Mouse (Mus musculus): ENCODE data around the gene Krt34. TPM values are rescaled to one million over a fixed set of nuclear protein-coding genes. Genes with fewer than 3 reads are reported as not detected.

Gene Krt34
- polyA plus RNA-seq, 2 experiments, result 0.11 TPM; not detected in 1

DNA sequence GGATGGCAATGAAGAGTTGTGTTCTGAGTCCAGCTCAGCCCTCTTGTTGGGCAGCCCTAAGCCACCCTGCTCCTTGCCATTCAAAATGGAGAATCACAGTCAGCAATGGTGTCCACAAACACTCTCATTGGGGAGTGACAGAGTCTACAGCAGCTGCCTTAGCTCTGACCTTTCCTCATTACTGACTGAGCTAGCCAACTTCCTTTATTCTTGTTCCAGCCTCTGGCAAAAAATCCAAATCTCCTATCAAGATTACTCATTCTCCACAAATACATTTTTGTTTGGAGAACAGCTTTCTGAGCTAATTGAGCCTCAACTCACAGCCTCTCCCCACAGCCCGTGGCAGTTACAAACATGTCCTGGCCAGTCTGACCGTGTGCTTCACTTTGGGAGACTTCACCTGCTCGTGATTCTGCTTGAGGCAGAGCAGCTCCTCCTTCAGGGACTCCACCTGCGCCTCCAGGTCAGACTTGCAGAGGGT lies 27.6 kb downstream of the Krt34 start:
- Histone ChIP-seq H3K4me1 (ENCODE audit: control insufficient read depth, insufficient read depth, low read length) (no peaks in the 10 kb centered on the region), H3K27me3 (ENCODE audit: control insufficient read depth, insufficient read depth, low read length) (no peaks in the 10 kb centered on the region), H3K27ac (replicated peaks; ENCODE audit: low read depth, low read length) (no peak overlapping the region), H3K9ac (ENCODE audit: low read depth, low read length, severe bottlenecking) (no peak overlapping the region), H3K9me3 (ENCODE audit: control insufficient read depth, low read length) (no peaks in the 10 kb centered on the region), H3K4me3 (replicated peaks; ENCODE audit: low read length) (no peak overlapping the region), H3K4me2 (replicated peaks; ENCODE audit: low read depth, low read length, severe bottlenecking) (no peak overlapping the region), H3K36me3 (ENCODE audit: control insufficient read depth, insufficient read depth, low read length) (no peaks in the 10 kb centered on the region)
- TF ChIP-seq POLR2A (IDR thresholded peaks at IDR 0.05; ENCODE audit: borderline replicate concordance, extremely low read depth, insufficient read depth, insufficient read length), result no peak
- 65% methylated on average over 4 of the region's 4 CpGs for WGBS
- no peak for ATAC-seq (ENCODE audit: low FRiP score, low read depth)
- DNase-seq (ENCODE audit: low spot score), result no peak

- Histone ChIP-seq H3K9ac (ENCODE audit: low read depth, low read length, severe bottlenecking) (no peak overlapping the region), H3K27me3 (ENCODE audit: control insufficient read depth, insufficient read depth, low read length) (no peaks in the 10 kb centered on the region), H3K27ac (replicated peaks; ENCODE audit: low read depth, low read length) (no peak overlapping the region), H3K36me3 (ENCODE audit: control insufficient read depth, insufficient read depth, low read length) (no peaks in the 10 kb centered on the region), H3K4me1 (ENCODE audit: control insufficient read depth, insufficient read depth, low read length) (no peaks in the 10 kb centered on the region), H3K4me2 (replicated peaks; ENCODE audit: low read depth, low read length, severe bottlenecking) (no peak overlapping the region), H3K4me3 (replicated peaks; ENCODE audit: low read length) (no peak overlapping the region), H3K9me3 (ENCODE audit: control insufficient read depth, low read length) (no peaks in the 10 kb centered on the region)
- 79% methylated on average over 5 of the region's 5 CpGs for WGBS
- no peak for TF ChIP-seq POLR2A (IDR thresholded peaks at IDR 0.05; ENCODE audit: borderline replicate concordance, extremely low read depth, insufficient read depth, insufficient read length)
- DNase-seq (ENCODE audit: low spot score), result no peak
- no peak for ATAC-seq (ENCODE audit: low FRiP score, low read depth)
Observed at GRCm38 (mm10) chr11:100010682-100011081, 30.7 kb downstream of the Krt34 start.

- H3K27me3 ChIP-seq (ENCODE audit: control insufficient read depth, insufficient read depth, low read length), result no peaks in the 10 kb centered on the region
- ATAC-seq (ENCODE audit: low FRiP score, low read depth) (no peak), DNase-seq (ENCODE audit: low spot score) (no peak)
- H3K4me1 ChIP-seq (ENCODE audit: control insufficient read depth, insufficient read depth, low read length), result no peaks in the 10 kb centered on the region
- no peak overlapping the region for H3K9ac ChIP-seq (ENCODE audit: low read depth, low read length, severe bottlenecking)
- no peaks in the 10 kb centered on the region for H3K9me3 ChIP-seq (ENCODE audit: control insufficient read depth, low read length)
- no peak overlapping the region for H3K4me3 ChIP-seq (replicated peaks; ENCODE audit: low read length)
- WGBS, result 82% methylated on average over 5 of the region's 5 CpGs
- H3K36me3 ChIP-seq (ENCODE audit: control insufficient read depth, insufficient read depth, low read length), result no peaks in the 10 kb centered on the region
- no peak overlapping the region for H3K4me2 ChIP-seq (replicated peaks; ENCODE audit: low read depth, low read length, severe bottlenecking)
- no peak for TF ChIP-seq POLR2A (IDR thresholded peaks at IDR 0.05; ENCODE audit: borderline replicate concordance, extremely low read depth, insufficient read depth, insufficient read length)
- H3K27ac ChIP-seq (replicated peaks; ENCODE audit: low read depth, low read length), result no peak overlapping the region
Observed at GRCm38 (mm10) chr11:100008336-100008735, 33.0 kb downstream of the Krt34 start.

GRCm38 (mm10) chr11:100006624-100007023 lies 34.7 kb downstream of the Krt34 start:
- Histone ChIP-seq H3K4me2 (replicated peaks; ENCODE audit: low read depth, low read length, severe bottlenecking) (no peak overlapping the region), H3K4me1 (ENCODE audit: control insufficient read depth, insufficient read depth, low read length) (no peaks in the 10 kb centered on the region), H3K9ac (ENCODE audit: low read depth, low read length, severe bottlenecking) (no peak overlapping the region), H3K27me3 (ENCODE audit: control insufficient read depth, insufficient read depth, low read length) (no peaks in the 10 kb centered on the region), H3K27ac (replicated peaks; ENCODE audit: low read depth, low read length) (no peak overlapping the region), H3K4me3 (replicated peaks; ENCODE audit: low read length) (no peak overlapping the region), H3K36me3 (ENCODE audit: control insufficient read depth, insufficient read depth, low read length) (no peaks in the 10 kb centered on the region), H3K9me3 (ENCODE audit: control insufficient read depth, low read length) (no peaks in the 10 kb centered on the region)
- ATAC-seq (ENCODE audit: low FRiP score, low read depth), result no peak
- WGBS, result 53% methylated on average over 3 of the region's 3 CpGs
- no peak for DNase-seq (ENCODE audit: low spot score)
- no peak for TF ChIP-seq POLR2A (IDR thresholded peaks at IDR 0.05; ENCODE audit: borderline replicate concordance, extremely low read depth, insufficient read depth, insufficient read length)

DNA sequence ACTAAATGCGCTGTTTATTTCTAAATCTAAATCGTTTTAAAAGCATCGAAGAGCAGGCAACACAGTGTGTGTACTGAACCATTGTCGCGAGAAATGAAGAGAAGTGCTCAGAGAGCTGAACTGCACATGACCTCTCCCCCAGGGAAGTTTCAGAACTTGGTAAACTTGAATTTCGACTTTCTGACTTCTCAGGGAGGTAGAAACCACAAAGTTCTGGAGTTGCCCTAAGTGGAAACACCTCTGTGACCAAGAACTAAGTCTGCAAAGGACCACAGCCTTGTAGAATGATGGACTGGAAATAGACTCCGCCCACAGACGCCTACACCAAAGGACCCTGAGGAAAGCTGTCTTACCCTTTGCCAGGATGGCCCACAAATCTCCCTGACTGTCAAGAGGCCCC lies 35.4 kb downstream of the Krt34 start:
- H3K36me3 ChIP-seq (ENCODE audit: control insufficient read depth, insufficient read depth, low read length), result no peaks in the 10 kb centered on the region
- WGBS, result 71% methylated on average over 8 of the region's 8 CpGs
- ATAC-seq (ENCODE audit: low FRiP score, low read depth), result no peak
- H3K9ac ChIP-seq (ENCODE audit: low read depth, low read length, severe bottlenecking), result no peak overlapping the region
- no peaks in the 10 kb centered on the region for H3K9me3 ChIP-seq (ENCODE audit: control insufficient read depth, low read length)
- no peak overlapping the region for H3K4me3 ChIP-seq (replicated peaks; ENCODE audit: low read length)
- H3K4me1 ChIP-seq (ENCODE audit: control insufficient read depth, insufficient read depth, low read length), result no peaks in the 10 kb centered on the region
- H3K4me2 ChIP-seq (replicated peaks; ENCODE audit: low read depth, low read length, severe bottlenecking), result no peak overlapping the region
- peak; percentile 53 for DNase-seq (ENCODE audit: low spot score)
- no peak overlapping the region for H3K27ac ChIP-seq (replicated peaks; ENCODE audit: low read depth, low read length)
- TF ChIP-seq POLR2A (IDR thresholded peaks at IDR 0.05; ENCODE audit: borderline replicate concordance, extremely low read depth, insufficient read depth, insufficient read length), result no peak
- H3K27me3 ChIP-seq (ENCODE audit: control insufficient read depth, insufficient read depth, low read length), result no peaks in the 10 kb centered on the region

DNA sequence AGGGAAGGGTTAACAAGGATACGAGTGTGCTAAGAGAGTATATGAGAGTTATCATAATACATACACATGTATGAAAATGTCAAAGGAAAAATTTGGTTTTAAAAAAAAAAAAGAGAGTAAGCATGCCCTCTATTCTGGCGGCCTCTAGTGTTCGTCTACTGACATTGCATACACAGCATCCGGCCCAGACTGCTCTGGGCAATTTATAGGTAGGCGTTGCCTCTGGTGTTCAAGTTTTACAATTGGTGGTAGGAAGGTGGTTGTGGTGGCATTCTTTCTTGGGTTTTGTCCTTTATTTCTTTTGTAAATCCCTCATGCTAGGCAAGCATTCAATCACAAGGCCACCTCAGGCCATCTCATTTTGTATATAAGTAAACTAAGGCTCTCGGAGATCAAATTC lies 36.5 kb downstream of the Krt34 start:
- no peak for ATAC-seq (ENCODE audit: low FRiP score, low read depth)
- H3K27ac ChIP-seq (replicated peaks; ENCODE audit: low read depth, low read length), result no peak overlapping the region
- no peak overlapping the region for H3K4me3 ChIP-seq (replicated peaks; ENCODE audit: low read length)
- H3K27me3 ChIP-seq (ENCODE audit: control insufficient read depth, insufficient read depth, low read length), result no peaks in the 10 kb centered on the region
- no peak for TF ChIP-seq POLR2A (IDR thresholded peaks at IDR 0.05; ENCODE audit: borderline replicate concordance, extremely low read depth, insufficient read depth, insufficient read length)
- 22% methylated on average over 6 of the region's 6 CpGs for WGBS
- no peaks in the 10 kb centered on the region for H3K9me3 ChIP-seq (ENCODE audit: control insufficient read depth, low read length)
- H3K9ac ChIP-seq (ENCODE audit: low read depth, low read length, severe bottlenecking), result no peak overlapping the region
- H3K36me3 ChIP-seq (ENCODE audit: control insufficient read depth, insufficient read depth, low read length), result no peaks in the 10 kb centered on the region
- H3K4me1 ChIP-seq (ENCODE audit: control insufficient read depth, insufficient read depth, low read length), result no peaks in the 10 kb centered on the region
- H3K4me2 ChIP-seq (replicated peaks; ENCODE audit: low read depth, low read length, severe bottlenecking), result no peak overlapping the region
- DNase-seq (ENCODE audit: low spot score), result peak; percentile 75

All from limb, embryonic 14.5 days (tissue).